Mouse (Mus musculus) MN1 (cell line): ENCODE results near the gene Wnt8b.
A peak's percentile ranks its signal among the peaks of the same experiment; 100 is the strongest.

Experiments used
- DNase-seq: peaks from one replicate; pipeline ENCODE4 v3.0.0-alpha.2; 2016; ENCODE audit warnings: low spot score

Gene Wnt8b

GRCm38 (mm10) chr19:44512601-44513000 lies 19.3 kb downstream of the Wnt8b start:
- no peak for DNase-seq

DNA sequence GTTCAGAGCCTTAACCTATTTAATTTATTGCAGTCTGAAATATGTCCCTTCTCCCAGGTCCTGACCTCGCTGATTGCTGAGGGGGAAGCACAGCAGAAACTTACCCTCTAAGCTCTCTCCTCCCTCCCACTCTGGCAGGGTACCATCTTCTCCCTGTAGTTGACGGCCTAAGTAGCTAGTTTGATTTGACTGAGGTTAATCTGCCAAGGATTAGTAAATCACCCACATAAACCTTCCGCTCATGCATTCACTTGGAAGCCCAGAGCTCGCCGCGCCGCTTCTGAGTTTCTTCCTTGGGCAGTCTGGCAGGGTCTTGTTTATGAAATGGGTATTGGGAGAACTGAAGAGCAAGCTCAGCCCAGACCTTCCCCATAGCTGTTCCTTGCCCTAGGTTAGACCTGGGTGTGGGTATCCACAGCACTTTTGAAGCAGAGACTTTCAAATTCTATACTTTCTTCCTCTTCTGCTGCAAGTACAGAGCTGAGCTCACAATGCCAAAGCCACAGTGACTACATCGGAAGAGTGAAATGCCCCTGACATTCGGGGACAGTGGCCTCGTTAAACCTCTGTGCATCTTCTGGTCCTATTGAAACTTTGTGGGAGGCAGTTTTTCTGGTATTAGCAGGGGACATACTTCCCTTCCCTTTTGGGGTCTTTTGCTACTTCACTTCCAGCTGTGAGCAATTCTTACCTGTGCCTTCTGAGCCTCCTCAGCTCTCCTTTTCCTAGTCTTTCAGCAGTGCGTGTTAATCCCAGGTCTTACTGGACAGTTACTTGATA lies 20.0 kb downstream of the Wnt8b start:
- DNase-seq = no peak

DNA sequence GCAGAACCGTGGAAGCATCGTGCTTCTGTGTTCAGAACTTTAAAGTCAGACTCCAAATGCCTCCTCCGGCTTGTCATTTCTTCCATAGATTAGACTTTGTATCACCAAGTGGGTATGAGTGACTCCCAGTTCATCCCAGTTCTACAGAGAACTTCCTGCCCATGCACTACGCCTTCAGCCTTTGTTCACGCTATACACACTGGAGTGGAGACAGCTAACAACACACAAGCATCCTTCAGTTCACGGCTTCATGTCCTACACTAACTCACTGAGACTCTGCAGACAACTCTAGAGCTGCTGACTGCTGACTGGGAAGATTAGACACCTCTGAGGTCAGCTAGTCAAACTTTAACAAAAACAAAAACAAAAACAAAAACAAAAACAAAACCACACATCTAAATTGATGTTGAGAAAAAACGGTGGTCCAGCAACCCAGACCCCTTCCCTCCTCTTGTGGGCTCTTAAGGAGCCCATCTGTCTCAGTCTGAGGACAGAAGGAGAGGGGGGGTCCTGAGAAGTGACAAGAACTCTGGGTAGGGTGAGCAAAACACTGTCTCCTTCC lies 20.7 kb downstream of the Wnt8b start:
- no peak for DNase-seq

DNA sequence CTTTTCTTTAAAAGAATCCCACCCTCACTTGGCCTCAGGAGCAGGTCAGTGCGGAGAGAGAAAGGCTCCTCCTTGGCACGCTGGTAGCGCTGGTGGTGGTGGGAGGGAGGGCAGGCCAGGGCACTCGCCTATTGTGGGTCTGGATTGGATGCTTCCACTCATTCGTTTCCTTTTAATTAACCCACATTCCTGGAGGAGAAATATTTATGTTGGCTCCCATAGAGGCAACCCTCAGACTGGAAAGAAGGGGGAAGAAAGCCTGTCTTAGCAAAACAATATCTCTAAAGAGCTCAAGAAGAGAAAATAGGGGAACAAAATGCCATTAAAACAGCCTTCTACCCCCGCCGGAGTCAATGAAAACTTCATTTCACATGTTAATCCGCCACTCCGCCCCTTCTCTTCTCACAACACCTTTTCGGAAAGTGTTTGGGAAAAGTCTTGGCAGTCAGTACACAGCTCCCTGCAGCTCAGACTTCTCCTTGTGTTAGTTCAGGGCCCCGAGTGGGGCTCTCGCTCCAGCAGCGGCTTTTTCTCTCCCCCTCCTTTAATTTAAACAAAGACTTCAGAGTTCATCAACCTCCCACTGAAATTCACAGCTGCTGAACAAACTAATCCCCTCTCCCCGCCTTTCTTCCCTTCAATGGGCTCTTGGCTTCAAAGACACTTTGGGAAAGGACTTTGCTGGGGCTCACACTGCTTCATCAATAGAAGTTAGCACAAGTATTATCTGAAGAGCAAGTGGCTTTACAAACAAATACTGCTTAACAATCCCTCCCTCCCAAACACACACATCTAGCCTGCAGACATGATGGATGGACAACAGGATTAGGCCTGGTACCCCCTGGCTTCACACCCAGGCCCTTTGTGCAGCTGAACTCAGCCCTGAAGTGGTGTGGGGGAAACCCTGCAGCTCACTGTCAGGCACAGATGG lies 21.5 kb downstream of the Wnt8b start:
- no peak for DNase-seq

DNA sequence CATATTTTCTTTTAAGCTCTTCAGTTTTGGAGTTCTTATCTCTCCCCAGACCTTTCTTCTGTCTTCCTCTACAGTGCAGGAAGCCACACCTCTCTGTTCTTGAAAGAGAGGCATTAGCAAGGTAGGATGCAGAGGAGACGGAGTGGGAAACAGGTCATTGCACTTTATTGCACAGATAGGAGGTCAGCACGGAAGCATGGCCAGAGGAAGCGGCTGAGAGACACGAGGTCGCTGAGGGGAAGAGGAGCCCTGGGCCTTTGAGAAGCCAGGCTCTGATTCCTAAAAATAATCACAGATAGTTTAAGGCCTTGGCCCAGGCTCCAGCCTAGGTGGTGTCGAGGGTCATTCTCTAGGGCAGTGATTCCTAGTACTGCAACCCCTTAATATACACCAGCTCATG lies 22.5 kb downstream of the Wnt8b start:
- DNase-seq = no peak

DNA sequence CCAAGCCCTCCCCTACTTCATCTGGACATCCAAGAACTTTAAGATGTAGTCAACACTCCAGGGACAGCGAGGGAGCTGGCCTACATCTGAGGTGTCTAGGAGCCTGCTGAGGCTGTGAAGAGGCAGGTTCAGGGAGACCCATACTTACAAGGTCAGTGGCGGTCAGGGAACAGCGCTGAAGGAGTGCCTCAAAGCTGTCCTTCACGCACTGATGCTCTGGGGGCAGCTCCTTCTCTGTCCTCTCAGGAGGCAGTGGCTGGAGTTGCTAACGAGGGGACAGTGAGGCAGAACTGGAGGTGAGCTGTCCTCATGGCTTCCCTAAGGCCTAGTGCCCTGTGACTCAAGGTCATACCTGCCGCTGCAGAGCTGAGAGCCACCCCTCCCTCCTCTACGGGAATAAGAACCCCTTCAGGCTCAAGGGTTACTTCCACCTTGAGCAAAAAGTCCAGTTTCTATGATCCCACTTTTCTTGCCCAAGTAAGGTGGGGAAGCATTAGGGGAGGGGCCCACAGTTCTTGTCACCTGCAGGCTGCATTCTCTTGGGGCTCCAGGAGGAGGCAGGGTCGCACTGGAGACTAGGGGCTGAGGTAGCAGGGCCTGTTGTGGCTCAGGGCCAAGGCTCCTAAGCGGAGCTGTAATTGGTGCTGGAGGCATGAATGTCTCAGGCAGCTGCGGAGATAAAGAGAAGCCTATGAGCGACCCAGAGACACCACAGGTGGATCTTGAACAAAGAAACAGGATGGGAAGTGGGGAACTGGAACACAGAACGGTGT lies 24.9 kb downstream of the Wnt8b start:
- DNase-seq = no peak

- peak; percentile 7 for DNase-seq
Observed at GRCm38 (mm10) chr19:44519152-44519551, 25.9 kb downstream of the Wnt8b start.

GRCm38 (mm10) chr19:44525551-44526205 lies 32.4 kb downstream of the Wnt8b start:
- DNase-seq = no peak

DNA sequence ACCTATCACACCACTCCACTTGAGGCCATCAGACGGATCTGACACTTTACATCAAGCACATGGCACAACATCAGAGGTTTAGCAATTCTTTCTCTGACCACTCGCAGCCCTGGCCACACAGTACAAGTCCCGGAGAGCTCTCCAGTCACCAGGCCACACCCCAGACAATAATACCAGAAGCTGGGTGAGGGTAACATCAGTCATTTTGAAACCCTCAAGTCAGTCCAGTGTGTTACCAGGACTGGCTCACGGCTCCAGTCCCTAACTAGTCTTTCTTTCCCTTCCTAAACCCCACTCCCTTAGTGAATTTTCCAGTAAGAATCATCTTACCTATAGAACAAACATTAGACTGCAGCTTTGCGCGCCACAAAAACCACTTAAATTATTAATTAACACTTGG lies 36.7 kb downstream of the Wnt8b start:
- no peak for DNase-seq

- DNase-seq = peak; percentile 16
Observed at GRCm38 (mm10) chr19:44535376-44535775, 42.1 kb downstream of the Wnt8b start.

- no peak for DNase-seq
Observed at GRCm38 (mm10) chr19:44537416-44537815, 44.1 kb downstream of the Wnt8b start.

- no peak for DNase-seq
Observed at GRCm38 (mm10) chr19:44542694-44543178, 49.5 kb downstream of the Wnt8b start.

GRCm38 (mm10) chr19:44544372-44544771 lies 51.1 kb downstream of the Wnt8b start:
- DNase-seq = no peak

- DNase-seq = peak; percentile 26
Observed at GRCm38 (mm10) chr19:44544775-44545174, 51.5 kb downstream of the Wnt8b start.

DNA sequence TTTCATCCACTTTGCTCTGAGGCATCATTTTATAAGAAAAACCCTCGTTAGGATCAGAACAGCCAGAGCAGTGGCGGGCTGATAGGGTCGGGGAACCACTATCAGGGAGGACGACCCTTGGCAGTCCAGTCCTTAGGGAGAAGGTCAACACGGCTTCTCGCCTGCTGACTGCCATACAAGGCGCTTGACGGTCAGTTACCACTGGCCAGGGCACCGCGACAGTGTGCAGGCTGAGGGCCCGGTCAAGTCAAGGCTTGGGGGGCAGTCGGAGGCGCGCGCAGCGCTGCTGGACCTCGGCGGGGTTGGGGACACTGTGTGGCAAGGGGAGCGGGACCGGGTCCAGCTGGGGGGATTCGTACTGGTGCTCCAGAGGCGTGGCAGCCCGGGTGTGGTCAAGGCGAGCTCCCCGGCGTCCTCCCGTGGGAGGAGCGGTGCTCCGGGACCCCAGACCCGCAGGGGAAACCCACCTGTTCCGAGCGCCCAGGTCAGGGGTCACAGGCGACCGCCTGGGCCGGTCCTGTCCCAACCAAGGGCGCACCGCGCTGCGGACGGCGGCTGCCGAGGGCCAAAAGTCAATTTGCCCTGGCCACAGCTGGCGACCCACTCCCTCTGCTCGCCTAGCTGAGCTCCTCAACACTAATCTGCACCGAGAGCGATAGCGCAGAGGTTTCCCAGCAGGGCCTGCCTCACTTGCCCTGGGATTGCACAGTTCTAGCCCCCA lies 52.2 kb downstream of the Wnt8b start, which contains the start of gene Sec31b:
TSS of gene Sec31b (minus strand) at position 544 of the 721 bp plus-strand sequence.
- DNase-seq = no peak

- DNase-seq = no peak
Observed at GRCm38 (mm10) chr19:44552731-44553130, 59.5 kb downstream of the Wnt8b start, which contains the start of gene Gm20538. Gene Gm20538, minus strand, starts transcription at chr19:44552831.

DNA sequence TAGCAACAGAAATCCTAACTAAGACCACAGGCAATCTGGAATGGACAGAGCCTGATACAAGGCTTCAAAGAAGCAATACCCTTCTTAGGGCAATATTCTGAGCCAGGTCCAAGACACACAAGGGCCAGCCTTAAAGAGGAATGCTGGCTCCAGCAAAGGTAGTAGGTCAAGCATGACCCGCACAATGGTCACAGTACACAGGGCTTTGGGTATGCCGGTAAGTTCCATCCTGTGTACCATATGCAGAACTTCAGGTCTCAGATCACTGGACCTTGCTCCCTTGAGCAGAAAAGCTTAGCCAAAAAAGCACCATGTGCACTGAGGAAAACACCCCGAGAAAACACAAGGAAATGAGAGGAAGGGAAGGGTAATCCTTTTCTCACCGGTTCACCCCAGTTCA lies 60.0 kb downstream of the Wnt8b start:
- no peak for DNase-seq

DNA sequence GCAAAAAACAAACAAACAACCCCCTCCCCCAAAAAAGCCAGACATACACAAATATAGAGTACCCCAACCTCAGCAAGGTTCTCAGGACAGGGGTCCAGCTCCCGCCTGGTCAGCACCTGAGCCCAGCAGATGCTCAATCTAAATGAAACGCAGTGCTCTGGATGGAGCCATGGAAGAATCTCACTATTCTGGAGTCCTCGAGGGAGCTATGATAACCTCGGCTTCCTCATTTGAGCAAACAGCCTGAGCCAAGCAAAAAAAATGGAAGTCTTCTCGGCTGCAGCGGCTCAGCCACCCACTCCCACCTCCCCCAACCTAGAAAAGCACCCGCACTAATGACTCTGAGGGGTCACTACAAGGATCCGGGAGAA lies 61.2 kb downstream of the Wnt8b start:
- no peak for DNase-seq

DNA sequence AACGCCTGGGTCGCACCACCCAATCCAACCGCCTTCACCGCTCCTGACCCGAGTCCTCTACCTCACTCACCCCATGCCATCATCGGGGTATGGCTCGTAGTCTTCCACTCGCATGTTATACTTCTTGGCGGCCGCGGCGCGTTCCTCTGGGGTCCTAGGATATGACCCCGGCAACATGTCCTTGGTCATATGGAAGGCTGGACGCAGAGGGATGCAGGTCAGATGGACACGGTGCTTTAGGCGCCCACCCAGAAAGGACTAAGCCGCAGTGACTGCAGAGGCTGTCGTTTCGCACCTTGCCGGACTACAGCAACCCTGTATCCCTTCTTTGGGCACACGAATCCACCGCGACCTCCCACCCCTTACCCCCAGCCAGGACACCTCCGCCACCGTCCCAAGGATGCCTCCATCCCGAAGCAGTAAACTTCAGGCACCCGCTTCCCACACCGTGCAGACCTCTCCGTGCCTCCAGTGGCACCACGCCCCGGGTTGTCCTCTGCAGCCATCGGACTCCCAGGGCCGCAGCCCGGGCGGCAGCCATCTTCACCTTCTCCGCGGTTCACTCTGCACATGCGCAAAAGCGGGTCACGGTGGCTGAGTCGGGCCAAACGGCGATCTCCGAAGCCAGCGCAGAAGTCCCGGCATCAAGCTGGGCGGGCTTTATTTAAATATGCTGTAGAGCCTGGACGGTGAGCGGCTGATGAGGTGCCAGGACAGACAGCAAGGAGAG lies 61.8 kb downstream of the Wnt8b start, which contains the start of gene Ndufb8:
TSS of gene Ndufb8 (minus strand) at position 580 of the 730 bp plus-strand sequence.
- peak; percentile 92 for DNase-seq
